Mouse (Mus musculus) G1E (cell line): Measurements from ENCODE around the gene Shisa4.

Experiments
- CTCF ChIP-seq: IDR thresholded peaks from 2 replicates; pipeline ENCODE4 v1.5.1; 2012; ENCODE audit warnings: low read depth, low read length, inconsistent platforms, mixed read lengths
- GATA1 ChIP-seq: IDR thresholded peaks from 2 replicates; pipeline ENCODE4 v1.6.1; 2012; ENCODE audit warnings: borderline replicate concordance, low read length, inconsistent platforms, mixed read lengths
- TAL1 ChIP-seq: conservative IDR thresholded peaks from 2 replicates; pipeline ENCODE4 v1.6.1; 2012; ENCODE audit warnings: low read depth, low read length, inconsistent platforms, mixed read lengths

DNA sequence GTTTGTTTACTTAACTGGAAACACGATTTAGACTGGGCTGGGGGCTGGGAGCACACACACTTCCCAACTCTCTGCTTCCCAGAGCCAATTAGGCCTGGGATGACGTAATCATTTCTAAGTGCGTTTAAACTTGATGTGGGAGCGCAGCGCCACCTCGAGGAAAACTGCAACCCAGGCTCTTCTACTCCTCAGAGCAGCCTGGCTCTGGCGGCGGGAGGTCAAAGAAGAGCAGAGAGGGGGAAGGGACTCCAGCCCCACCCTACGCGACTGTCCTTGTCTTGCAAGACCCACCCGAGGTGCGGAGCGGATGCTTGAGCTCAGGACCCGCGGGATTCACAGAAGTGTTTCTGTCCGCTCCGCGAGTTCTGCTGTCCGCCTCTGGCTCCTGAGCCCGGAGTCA, 6.8 kb downstream of the Shisa4 start:
- TF ChIP-seq CTCF (peak; percentile 32; the same call in 1 of the 2 replicates), GATA1 (no peak), TAL1 (no peak)
